Mouse (Mus musculus): ENCODE data around the gene Klhdc1. TPM values are rescaled to one million over a fixed set of nuclear protein-coding genes. Genes with fewer than 3 reads are reported as not detected.

Klhdc1 gene
- total RNA-seq, 2 experiments from 2014 or later: 22.6 to 23.5 TPM

DNA sequence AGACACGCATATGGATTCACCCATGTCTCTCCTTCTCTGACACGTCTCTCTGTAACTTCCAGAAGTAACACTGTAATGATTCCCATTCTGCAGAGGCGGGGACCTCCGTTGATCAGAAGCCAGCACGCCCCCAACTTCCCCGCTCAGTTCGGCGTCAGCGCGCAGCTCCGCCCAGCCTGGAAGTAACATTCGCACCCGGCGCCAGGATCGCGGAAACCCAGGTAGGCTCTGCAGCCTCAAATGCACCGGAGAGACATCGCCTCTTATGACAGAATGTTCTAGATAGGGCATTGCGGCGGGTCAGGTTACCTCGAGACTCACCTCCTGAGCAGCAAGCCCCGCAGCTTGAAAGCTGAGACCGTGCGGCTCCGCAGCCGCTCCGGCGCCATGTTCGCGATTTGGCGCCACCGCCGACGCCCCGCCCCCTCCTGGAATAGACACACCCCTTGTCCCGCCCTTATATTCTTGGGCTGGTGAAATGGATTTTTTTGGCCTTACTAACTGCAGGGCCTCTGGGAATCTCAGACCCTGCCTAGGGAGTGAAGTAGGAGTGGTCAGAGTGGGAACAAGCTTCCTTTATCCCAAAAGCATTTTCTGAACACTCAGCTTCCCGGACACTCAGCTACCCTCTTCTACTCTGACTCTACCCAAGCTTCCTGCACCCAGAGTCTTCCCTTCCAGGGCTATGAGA, 13.1 kb upstream of the Klhdc1 start, which contains the start of gene Pole2:
Pole2 (minus strand) TSS at position 420 of the 691 bp plus-strand sequence.
- peak; percentile 77 to 82 for DNase-seq (ENCODE audit: low spot score in 2 of 2)

DNA sequence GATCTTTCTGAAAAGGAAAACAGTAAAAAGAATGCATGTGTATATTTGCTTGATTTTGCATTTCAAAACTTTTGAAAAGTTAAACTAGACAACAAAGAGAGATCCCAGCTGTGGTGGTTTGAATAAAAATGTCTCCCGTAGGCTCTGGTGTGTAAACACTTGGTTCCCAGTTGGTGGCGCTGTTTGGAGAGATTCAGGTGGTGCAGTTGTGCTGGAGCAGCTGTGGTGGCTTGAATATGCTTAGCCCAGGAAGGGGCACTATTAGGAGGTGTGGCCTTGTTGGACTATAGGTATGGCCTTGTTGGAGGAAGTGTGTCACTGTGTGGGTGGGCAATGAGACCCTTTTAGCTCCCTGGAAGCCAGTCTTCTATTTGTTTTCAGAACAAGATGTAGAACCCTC, 11.7 kb upstream of the Klhdc1 start:
- no peak for DNase-seq (ENCODE audit: low spot score in 2 of 2)

DNA sequence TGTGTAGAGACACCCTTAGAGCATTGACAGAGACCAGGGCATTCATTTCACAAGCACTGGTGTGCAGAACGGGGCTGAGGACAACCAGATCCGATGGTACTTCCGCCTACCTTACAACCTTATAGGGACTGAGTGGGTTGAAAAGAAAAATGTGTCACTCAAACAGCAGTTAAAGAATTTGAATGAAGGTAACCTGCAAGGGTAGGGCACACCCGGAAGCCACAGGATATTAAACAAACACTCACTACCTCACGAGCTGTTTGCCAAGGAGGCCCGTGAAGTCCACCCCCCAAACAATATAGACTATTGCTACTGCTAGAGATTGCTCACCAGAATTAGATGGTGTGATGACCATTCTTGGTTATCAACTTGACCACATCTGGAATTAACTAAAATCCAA, 5.2 kb upstream of the Klhdc1 start:
- DNase-seq (ENCODE audit: low spot score in 2 of 2): no peak

DNA sequence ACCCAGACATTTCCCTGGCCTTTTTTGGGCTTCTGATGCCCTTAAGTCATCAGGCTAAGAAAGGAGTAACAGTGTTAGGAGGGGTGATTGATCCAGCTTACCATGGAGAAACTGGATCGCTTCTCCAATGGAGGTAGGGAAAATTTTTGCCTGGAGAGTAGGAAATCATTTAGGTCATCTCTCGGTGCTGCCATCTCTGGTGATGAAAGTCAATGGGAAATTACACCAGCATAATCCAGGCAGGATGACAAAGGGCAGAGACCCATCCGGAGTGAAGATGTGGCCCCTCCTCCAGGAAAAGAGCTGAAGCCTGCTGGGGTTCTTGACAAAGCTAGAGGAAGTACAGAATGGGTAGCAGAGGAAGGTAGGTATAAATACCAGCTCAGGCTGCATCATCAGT, 2.7 kb upstream of the Klhdc1 start:
- no peak for DNase-seq (ENCODE audit: low spot score in 2 of 2)

DNA sequence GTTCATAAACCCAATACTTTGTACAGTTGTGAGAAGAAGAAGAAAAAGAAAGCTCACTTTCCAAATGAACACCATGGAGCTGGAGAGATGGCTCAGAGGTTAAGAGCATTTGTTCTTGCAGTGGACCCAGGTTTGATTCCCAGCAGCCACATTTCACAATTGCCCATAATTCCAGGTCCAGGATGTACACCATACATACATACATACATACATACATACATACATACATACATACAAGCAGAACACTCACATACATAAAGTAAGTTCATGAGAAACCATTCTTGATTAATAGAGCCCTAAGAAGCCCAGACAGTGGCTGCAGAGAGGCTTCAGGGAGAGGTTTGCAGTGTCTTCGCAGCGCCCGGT, 412 bp downstream of the Klhdc1 start:
- DNase-seq (ENCODE audit: low spot score in 2 of 2): no peak

DNA sequence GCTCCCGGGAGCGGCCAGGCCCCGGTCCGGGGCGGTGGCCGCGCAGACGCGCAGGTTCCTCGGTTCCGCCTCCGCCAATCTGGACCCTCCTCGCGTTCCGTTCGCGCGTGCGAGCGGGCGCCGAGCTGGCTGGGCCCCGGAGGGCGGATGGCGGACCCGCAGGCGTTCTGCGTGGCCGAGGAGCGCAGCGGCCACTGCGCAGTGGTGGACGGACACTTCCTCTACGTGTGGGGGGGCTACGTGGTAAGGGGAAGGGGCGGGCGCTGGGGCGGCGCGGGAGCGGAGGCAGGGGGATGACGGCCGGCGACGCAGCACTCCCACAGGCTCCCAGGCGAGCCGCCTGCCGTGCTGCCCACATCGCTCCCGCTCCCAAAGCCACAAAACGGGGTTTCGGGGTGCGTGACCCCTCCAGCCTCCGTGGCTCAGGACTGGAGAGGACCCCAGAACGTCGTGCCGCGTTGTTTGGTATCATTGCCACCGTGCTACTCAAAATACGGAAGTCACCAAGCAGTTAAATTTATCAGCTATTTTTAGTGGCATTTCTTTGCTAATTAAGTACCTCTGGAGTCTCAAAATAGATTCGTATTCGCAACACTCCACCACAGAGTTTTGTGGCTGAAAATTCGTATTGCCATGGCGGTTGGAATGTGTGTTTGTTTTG, 925 bp downstream of the Klhdc1 start:
- peak; percentile 72 to 78 for DNase-seq (ENCODE audit: low spot score in 2 of 2)

DNA sequence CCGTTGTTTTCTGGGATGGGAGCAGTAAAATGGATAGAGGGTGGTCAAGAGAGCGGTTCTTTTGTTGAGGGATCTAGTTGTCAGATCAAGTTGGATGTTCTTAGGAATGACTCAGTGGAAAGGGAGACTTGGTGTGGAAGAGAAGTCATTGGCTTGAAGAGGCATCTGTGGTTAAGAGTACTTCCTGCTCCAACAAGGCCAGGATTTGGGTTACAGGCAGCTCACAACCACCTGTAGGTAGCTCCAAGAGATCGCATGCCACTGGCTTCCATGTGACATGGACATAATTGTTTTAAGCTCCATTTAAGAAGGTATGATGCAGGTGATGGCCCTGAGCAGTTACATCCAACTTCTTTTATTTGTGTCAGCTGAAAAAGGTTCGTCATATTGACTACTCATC, 8.8 kb downstream of the Klhdc1 start:
- DNase-seq (ENCODE audit: low spot score in 2 of 2): no peak

DNA sequence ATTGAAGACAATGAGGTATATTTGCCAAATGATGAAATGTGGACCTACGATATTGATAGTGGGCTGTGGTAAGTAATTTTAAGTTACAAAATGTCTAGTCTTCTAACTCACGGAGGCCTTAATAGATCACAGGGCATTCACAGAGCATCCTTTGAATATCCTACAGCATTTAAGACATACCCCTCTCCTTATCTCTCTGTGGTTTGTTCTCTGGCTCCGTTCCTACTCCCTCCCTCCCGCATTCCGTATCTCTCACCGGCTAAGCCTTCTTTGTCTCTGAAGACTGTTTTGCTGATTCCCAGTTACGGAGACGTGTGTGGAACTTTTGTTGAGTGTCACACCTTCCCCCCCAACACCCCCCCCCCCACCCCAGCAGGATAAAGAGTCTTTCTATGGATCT, 9.8 kb downstream of the Klhdc1 start:
- no peak for DNase-seq (ENCODE audit: low spot score in 2 of 2)

DNA sequence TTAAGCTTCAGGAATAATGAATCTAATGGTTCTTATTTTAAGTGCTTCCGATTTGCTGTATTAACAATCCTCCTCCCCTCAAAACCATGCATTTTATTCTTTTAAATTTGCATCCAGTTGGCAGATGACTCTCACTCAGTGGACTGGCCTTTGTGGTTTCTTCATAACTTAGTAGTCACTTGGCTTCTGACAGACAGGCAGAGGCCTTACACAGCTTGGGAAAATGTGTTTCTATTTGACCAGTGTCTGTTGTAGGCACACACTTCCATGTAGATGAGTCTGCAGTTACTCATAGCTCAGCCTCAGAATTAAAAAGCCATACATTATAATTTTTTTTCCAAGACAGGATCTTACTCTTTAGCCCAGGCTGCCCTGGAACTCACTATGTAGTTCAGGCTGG, 12.8 kb downstream of the Klhdc1 start:
- DNase-seq (ENCODE audit: low spot score in 2 of 2): no peak

DNA sequence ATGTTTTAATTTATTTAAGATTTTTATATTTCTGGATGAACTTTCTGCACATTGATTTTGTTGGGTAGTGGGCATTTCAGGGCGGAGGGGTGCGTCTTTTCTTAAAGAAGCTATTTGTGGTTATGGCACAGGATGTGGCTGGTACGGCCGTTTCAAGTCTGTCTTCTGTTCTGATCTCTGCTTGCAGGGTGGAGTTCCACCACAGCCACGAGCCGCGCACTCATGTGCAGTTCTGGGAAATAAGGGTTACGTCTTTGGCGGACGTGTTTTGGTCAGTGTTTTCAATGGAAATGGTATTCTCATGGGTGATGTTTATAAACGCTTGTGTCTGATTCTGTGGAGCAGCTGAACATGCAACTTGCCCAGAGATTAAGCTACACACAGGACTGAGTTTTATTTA, 16.9 kb downstream of the Klhdc1 start:
- no peak for DNase-seq (ENCODE audit: low spot score in 2 of 2)

DNA sequence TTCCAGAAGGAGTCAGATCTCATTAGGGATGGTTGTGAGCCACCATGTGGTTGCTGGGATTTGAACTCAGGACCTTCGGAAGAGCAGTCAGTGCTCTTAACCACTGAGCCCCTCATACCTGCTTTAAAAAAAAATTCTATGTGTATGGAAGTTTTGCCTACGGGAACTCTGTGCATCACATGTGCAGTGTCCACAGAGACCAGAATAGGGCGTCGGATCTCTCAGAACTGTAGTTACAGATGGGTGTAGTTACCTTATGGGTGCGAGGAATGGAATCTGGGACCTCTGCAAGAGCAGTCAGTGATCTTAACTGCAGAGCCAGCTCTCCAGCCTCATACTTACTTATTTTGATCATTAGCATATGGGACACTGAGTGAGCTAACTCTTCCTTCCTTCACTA, 21.3 kb downstream of the Klhdc1 start:
- no peak for DNase-seq (ENCODE audit: low spot score in 2 of 2)

DNA sequence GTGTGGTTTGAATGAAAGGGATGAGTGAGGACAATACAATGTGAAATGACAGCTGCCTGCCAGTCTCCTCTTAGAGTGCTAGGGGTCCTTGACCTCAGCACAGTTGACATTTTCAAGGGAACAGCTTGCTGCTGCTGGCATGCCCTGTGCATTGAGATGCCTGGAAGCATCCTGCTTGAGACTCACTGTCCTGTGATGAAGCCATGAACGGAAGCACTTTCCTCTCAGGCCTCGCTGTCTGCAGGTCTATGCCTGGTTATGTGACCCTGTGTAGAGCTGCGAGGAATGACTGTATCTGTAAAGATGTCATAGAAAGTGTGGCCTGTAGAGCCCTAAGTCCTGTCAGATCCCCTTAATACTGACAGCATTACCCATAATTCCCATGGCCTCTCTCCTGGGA, 24.1 kb downstream of the Klhdc1 start:
- no peak for DNase-seq (ENCODE audit: low spot score in 2 of 2)

DNA sequence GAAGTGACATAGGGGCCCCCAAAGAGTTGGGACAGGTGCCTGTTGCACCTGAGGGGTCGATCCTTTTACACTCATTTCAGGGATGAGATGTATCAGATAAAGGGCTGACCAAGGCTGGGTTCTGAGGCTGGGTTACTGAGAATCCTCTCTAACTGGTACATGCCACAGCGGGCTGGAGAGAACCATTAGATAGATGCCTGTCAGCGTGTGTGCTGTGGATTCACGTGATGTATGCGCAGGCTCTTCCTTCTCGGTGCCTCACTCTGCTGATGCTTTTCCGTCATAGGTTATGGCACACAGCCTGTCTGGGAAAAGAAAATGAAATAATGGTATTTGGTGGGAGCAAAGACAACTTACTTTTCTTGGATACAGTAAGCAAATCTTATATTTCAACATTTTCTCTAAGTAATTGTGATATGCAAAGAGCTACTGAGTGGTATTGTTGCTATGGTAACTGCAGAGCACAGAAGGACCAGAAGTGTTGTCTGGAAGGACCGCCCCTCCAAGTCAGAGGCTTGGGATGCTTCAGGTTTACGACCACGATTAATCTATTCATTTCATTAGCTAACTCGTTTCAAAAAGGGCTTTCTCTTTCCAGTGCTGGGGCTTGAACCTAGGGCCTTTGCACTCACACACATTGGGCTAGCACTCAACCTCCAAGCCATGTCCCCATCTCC, 27.1 kb downstream of the Klhdc1 start:
- peak in 1 of 2 experiments; percentile 3 for DNase-seq (ENCODE audit: low spot score in 2 of 2)

DNA sequence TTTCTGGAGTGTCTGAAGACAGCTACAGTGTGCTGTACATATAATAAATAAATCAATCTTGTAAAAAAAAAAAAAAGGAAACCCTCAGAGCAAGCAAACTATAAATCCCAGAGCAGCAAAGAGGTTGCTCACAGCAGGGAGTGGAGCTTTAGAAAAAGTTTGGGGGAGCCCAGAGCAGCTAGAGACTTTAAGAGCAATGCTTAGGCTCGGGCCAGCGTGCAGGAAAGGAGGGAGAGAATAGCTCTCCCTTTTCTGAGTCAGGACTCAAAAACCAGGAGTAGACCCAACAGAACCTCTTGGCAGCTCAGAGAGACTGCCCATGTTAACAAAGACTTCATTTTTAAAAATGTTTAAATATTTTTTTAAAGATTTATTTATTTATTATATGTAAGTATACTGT, 28.0 kb downstream of the Klhdc1 start:
- no peak for DNase-seq (ENCODE audit: low spot score in 2 of 2)

DNA sequence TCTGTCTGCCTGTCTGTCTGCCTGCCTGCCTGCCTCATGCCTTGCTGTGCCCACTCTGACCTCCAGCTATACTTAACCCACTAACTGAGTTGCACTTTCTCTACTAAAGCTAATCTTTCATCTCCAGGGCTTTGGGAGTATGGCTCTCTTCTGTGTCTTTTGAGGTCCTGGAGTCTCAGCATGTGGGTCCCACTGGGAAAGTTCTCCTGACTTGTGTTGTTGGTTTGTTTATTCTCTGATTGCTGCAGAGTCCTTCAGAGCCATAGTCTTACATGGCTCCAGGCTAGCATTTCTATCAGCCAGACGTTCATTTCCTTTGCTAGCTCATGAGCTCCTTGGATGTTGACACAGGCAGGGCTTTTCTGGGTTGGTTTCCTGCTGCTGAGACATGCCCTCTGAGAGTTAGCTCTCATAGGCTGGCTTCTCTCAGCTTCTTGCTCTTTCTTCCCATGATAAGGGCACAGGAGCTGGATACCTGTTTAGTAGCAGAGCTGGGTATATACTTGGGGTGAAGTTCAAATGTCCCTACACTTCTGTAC, 39.0 kb downstream of the Klhdc1 start:
- no peak for DNase-seq (ENCODE audit: low spot score in 2 of 2)

DNA sequence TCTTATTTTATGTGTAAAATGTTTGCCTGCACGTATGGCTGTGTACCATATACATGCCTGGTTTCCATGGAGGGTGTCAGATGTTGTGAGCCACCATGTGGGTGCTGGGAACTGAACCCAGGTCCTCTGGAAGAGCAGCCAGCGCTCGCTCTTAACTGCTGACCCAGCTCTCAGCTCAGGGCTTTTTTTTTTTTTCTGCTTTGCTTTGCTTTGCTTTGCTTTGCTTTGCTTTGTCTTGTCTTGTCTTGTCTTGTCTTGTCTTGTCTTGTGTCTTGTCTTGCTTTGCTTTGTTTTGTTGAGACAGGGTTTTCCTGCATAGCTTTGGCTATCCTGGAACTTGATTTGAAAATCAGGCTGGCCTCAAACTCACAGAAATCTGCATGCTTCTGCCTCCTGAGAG, 39.9 kb downstream of the Klhdc1 start:
- no peak for DNase-seq (ENCODE audit: low spot score in 2 of 2)

DNA sequence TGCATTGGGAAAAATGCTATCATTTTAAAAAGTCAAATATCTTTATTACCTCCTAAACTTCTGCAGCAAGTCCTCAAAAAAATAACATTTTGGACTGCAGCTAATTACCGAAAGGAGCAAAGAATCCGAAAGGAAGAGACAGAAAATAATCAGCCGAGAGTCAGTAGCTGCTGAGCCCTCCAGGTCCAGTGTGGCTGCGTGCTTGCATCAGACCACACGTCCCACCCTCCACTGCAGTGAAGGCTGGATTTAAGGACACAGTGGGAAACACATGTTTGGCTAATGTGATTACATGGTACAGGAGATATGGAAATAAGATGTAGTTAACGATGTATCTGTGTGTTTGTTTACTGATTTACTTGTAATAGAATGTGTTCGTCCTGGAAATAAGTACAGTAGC, 42.2 kb downstream of the Klhdc1 start:
- no peak for DNase-seq (ENCODE audit: low spot score in 2 of 2)

DNA sequence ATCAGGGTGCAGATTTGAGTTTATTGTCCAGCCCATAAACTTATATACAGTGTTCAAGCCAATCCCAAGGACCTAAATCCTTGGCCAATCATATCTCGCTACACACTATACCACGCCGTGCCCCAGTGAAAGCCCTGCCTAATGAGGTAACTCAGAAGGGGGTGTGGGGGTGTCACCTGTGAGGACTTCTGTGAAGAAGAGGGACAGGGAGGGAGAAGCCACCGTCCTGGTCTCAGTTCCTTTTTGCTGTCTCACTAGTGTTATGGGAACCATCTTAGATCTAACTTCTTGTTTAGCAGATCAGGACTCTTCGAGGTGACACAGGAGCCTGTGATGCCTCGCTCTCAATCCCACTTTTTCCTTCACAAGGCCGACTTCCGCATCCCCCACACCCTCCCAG, 46.6 kb downstream of the Klhdc1 start:
- no peak for DNase-seq (ENCODE audit: low spot score in 2 of 2)

DNA sequence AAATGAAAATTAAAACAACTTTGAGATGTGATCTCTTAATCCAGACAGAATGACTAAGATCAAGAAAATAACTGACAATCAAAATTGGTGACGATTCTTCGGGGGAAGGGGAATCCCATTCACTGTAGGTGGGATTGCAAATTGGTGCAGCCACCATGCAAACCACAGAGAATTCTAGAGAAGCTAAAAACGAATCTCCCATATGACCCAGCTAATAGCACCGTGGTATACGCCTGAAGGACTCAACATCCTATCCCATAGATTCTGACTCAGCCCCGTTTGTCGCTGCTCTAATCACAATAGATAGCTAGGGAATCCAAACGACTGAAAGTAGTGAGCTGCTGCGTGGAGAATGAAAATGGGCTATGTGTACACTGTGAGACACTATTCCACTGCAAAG, 47.7 kb downstream of the Klhdc1 start:
- DNase-seq (ENCODE audit: low spot score in 2 of 2): no peak

DNA sequence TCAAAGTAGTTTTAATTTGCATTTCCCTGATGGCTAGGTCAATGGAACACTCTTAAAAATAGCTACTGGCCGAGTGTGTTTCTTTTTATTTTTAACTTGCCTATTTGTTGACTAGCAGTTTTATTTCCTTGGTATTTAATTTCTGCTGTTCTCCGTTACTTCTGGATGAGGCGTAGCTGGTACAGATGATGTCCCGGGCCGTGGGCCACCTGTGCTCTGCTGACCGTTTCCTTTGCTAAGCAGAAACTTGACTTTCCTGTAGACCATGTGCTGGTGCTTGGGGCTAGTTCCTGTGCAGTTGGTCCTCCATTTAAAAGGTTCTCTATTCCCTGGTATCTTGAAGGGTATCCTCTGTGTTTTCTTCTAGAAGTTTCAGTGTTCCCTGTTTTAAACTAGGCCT, 51.4 kb downstream of the Klhdc1 start:
- DNase-seq (ENCODE audit: low spot score in 2 of 2): no peak

DNA sequence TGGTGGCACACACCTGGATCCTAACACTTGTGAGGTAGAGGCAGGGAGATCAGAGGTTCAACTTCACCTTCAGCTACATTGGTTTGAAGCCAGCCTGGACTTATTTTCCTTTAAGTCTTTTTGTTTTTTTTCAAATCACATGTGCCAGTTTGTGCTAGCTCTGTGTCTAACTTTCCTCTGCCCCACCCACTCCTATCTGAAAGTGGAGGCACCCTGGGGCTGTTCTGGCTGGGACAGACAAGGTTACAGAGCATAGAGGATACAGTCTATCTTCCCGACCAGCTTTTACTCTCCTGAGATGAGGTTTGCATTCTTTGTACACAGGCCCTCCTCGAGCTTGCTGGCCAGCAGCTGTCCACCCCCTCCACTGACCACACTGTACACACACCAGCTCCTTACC, 52.8 kb downstream of the Klhdc1 start:
- no peak for DNase-seq (ENCODE audit: low spot score in 2 of 2)

DNA sequence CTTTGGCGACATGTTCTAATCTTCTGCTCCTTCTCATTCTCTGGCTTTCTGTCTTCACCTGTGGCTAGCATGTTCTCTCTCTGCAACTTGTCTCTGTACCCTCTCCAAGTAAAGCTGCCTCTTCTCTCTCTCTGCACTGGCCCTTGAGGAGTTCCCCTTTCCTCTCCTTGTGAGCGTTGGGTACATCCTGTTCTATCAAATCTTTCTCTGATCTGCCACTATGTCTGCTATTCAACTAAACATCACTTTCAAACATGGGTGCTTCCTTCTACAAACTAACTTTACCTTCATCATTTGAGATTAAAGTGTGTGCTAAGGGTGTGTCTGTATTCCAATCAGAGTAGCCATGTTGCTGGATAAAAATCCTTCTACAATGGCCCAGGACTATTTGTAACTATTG, 54.0 kb downstream of the Klhdc1 start:
- DNase-seq (ENCODE audit: low spot score in 2 of 2): no peak

Data from left cerebral cortex, adult 18-20 months (tissue).